Mouse (Mus musculus) C2C12 (cell line): ENCODE measurements around the gene Prtn3. TPM values are rescaled to one million over a fixed set of nuclear protein-coding genes. Genes with fewer than 3 reads are reported as not detected.

Experiments used
- H3K27me3 ChIP-seq: one replicate; pipeline ENCODE4 v1.6.1; 2011; ENCODE audit not compliant: control insufficient read depth, insufficient read depth, insufficient read length
- H3K36me3 ChIP-seq: one replicate; pipeline ENCODE4 v1.6.1; 2011; ENCODE audit not compliant: control insufficient read depth, insufficient read depth
- H3K4me3 ChIP-seq: one replicate; pipeline ENCODE4 v1.5.1; 2011; ENCODE audit warnings: mild to moderate bottlenecking, control low read depth; ENCODE audit not compliant: poor library complexity, insufficient read depth, severe bottlenecking
- H3K79me2 ChIP-seq: one replicate; pipeline ENCODE4 v1.6.1; 2011; ENCODE audit not compliant: control insufficient read depth, insufficient read depth
- H3K79me3 ChIP-seq: one replicate; pipeline ENCODE4 v1.6.1; 2011; ENCODE audit warnings: low read depth, control low read depth
- H3ac ChIP-seq: one replicate; pipeline ENCODE3; 2011; ENCODE audit warnings: low read depth; ENCODE audit not compliant: control insufficient read depth, insufficient read length
- CEBPB ChIP-seq: IDR thresholded peaks from one replicate; pipeline ENCODE4 v1.6.1; 2011; ENCODE audit warnings: low read depth, mild to moderate bottlenecking, control low read depth, moderate library complexity
- CTCF ChIP-seq: IDR thresholded peaks from one replicate; pipeline ENCODE4 v1.5.1; 2011; ENCODE audit not compliant: control insufficient read depth, insufficient read depth, insufficient read length
- FOSL1 ChIP-seq: IDR thresholded peaks from one replicate; pipeline ENCODE4 v1.8.0; 2011; ENCODE audit warnings: mild to moderate bottlenecking, low read length; ENCODE audit not compliant: poor library complexity, insufficient read depth, severe bottlenecking
- MAX ChIP-seq: IDR thresholded peaks from one replicate; pipeline ENCODE4 v1.6.1; 2011; ENCODE audit warnings: mild to moderate bottlenecking, control low read depth
- MYOD1 ChIP-seq: IDR thresholded peaks from one replicate; pipeline ENCODE4 v1.6.1; 2011; ENCODE audit warnings: low read depth; ENCODE audit not compliant: control insufficient read depth, insufficient read length
- MYOG ChIP-seq: IDR thresholded peaks from one replicate; pipeline ENCODE4 v1.6.1; 2011; ENCODE audit not compliant: control insufficient read depth, insufficient read length; ENCODE audit errors: extremely low read depth
- USF1 ChIP-seq: IDR thresholded peaks from one replicate; pipeline ENCODE4 v1.6.1; 2011; ENCODE audit warnings: low read depth, mild to moderate bottlenecking, control low read depth, moderate library complexity
- microRNA-seq: library from miRNA; unstranded; fragments of <30 nt; microRNA quantifications from one replicate; pipeline ENCODE4, GENCODE M21; 2019; ENCODE audit warnings: borderline microRNAs expressed
- polyA plus RNA-seq: library from polyadenylated mRNA; unstranded; fragments of >200 nt; fragmentation: generic; extraction: Trizol; gene quantifications from one replicate; pipeline ENCODE4 v1.2.1, GENCODE M21; 2012; ENCODE audit warnings: missing spikeins

The Prtn3 gene
- polyA plus RNA-seq, 1 experiment: not detected

- TF ChIP-seq CTCF (no peak), USF1 (no peak), MYOG (no peak), MYOD1 (no peak), FOSL1 (no peak), CEBPB (no peak), MAX (no peak)
- Histone ChIP-seq H3K79me3 (no peaks in the 10 kb centered on the region), H3K27me3 (no peaks in the 10 kb centered on the region), H3K36me3 (no peaks in the 10 kb centered on the region), H3ac (no peak overlapping the region), H3K79me2 (no peaks in the 10 kb centered on the region), H3K4me3 (no peak overlapping the region)
Observed at GRCm38 (mm10) chr10:79929967-79930825, 55.9 kb downstream of the Prtn3 start.

GRCm38 (mm10) chr10:79930826-79931186 is 56.5 kb downstream of the Prtn3 start:
- H3K79me3 ChIP-seq: no peaks in the 10 kb centered on the region
- H3K27me3 ChIP-seq: no peaks in the 10 kb centered on the region
- H3K4me3 ChIP-seq: no peak overlapping the region
- H3K36me3 ChIP-seq: no peaks in the 10 kb centered on the region
- no peaks in the 10 kb centered on the region for H3K79me2 ChIP-seq
- no peak overlapping the region for H3ac ChIP-seq
- no peak for TF ChIP-seq CTCF
- no peak for TF ChIP-seq USF1
- no peak for TF ChIP-seq FOSL1
- TF ChIP-seq MYOD1: no peak
- TF ChIP-seq CEBPB: no peak
- TF ChIP-seq MAX: no peak
- no peak for TF ChIP-seq MYOG

GRCm38 (mm10) chr10:79931797-79932196 is 57.5 kb downstream of the Prtn3 start:
- no peaks in the 10 kb centered on the region for H3K27me3 ChIP-seq
- H3K79me3 ChIP-seq: no peaks in the 10 kb centered on the region
- H3K36me3 ChIP-seq: no peaks in the 10 kb centered on the region
- H3K79me2 ChIP-seq: no peaks in the 10 kb centered on the region
- no peak for TF ChIP-seq FOSL1
- no peak for TF ChIP-seq USF1
- no peak for TF ChIP-seq MYOG
- no peak for TF ChIP-seq CTCF
- no peak for TF ChIP-seq CEBPB
- TF ChIP-seq MYOD1: no peak
- TF ChIP-seq MAX: no peak
- no peak overlapping the region for H3ac ChIP-seq
- H3K4me3 ChIP-seq: no peak overlapping the region

GRCm38 (mm10) chr10:79932736-79933135 is 58.5 kb downstream of the Prtn3 start:
- Histone ChIP-seq H3K4me3 (no peak overlapping the region), H3K27me3 (no peaks in the 10 kb centered on the region), H3ac (no peak overlapping the region), H3K36me3 (no peaks in the 10 kb centered on the region), H3K79me2 (no peaks in the 10 kb centered on the region), H3K79me3 (no peaks in the 10 kb centered on the region)
- no peak for TF ChIP-seq MYOG
- no peak for TF ChIP-seq FOSL1
- no peak for TF ChIP-seq MAX
- no peak for TF ChIP-seq USF1
- TF ChIP-seq CEBPB: no peak
- TF ChIP-seq CTCF: no peak
- TF ChIP-seq MYOD1: no peak

Small RNAs within 50 kb of the gene (microRNA-seq; reads per million reads assigned to microRNA genes)
- 0.20 reads per million for gene Mir6910

Other genes with a start within 250 kb of the Prtn3 start
- 3.5 TPM for gene Shc2, start 236.6 kb upstream of the Prtn3 start, polyA plus RNA-seq
- not detected for gene Odf3l2, start 228.7 kb upstream of the Prtn3 start, polyA plus RNA-seq
- gene Madcam1, start 209.9 kb upstream of the Prtn3 start, polyA plus RNA-seq: not detected
- 80.7 TPM for gene Tpgs1, start 205.1 kb upstream of the Prtn3 start, polyA plus RNA-seq
- gene Cdc34, start 192.3 kb upstream of the Prtn3 start, polyA plus RNA-seq: 235 TPM
- 0.51 TPM for gene Gzmm, start 185.5 kb upstream of the Prtn3 start, polyA plus RNA-seq
- 749 TPM for gene Bsg, start 170.0 kb upstream of the Prtn3 start, polyA plus RNA-seq
- gene Hcn2, start 157.8 kb upstream of the Prtn3 start, polyA plus RNA-seq: 0.34 TPM
- gene Polrmt, start 127.9 kb upstream of the Prtn3 start, polyA plus RNA-seq: 56.5 TPM
- 0.29 TPM for gene Fgf22, start 119.4 kb upstream of the Prtn3 start, polyA plus RNA-seq
- 116 TPM for gene Rnf126, start 107.5 kb upstream of the Prtn3 start, polyA plus RNA-seq
- gene Fstl3, start 97.2 kb upstream of the Prtn3 start, polyA plus RNA-seq: 12.1 TPM
- not detected for gene Prss57, start 83.5 kb upstream of the Prtn3 start, polyA plus RNA-seq
- 39.9 TPM for gene Palm, start 80.9 kb upstream of the Prtn3 start, polyA plus RNA-seq
- not detected for gene Misp, start 53.5 kb upstream of the Prtn3 start, polyA plus RNA-seq
- 345 TPM for gene Ptbp1, start 20.0 kb upstream of the Prtn3 start, polyA plus RNA-seq
- gene Plppr3, start 158 bp downstream of the Prtn3 start, polyA plus RNA-seq: 2.3 TPM
- not detected for gene Elane, start 11.8 kb downstream of the Prtn3 start, polyA plus RNA-seq
- gene Cfd, start 16.4 kb downstream of the Prtn3 start, polyA plus RNA-seq: not detected
- gene Med16, start 34.4 kb downstream of the Prtn3 start, polyA plus RNA-seq: 32.5 TPM
- gene Gm26602, start 36.4 kb downstream of the Prtn3 start, polyA plus RNA-seq: not detected
- 0.13 TPM for gene Kiss1r, start 42.5 kb downstream of the Prtn3 start, polyA plus RNA-seq
- gene R3hdm4, start 46.7 kb downstream of the Prtn3 start, polyA plus RNA-seq: 46.7 TPM
- 0.74 TPM for gene Arid3a, start 52.6 kb downstream of the Prtn3 start, polyA plus RNA-seq
- gene Wdr18, start 85.7 kb downstream of the Prtn3 start, polyA plus RNA-seq: 48.6 TPM
- gene Grin3b, start 96.2 kb downstream of the Prtn3 start, polyA plus RNA-seq: 0.30 TPM
- 102 TPM for gene Tmem259, start 109.9 kb downstream of the Prtn3 start, polyA plus RNA-seq
- 437 TPM for gene Cnn2, start 114.1 kb downstream of the Prtn3 start, polyA plus RNA-seq
- gene Abca7, start 122.0 kb downstream of the Prtn3 start, polyA plus RNA-seq: 10.7 TPM
- 1.6 TPM for gene Arhgap45, start 142.2 kb downstream of the Prtn3 start, polyA plus RNA-seq
- 269 TPM for gene Polr2e, start 165.3 kb downstream of the Prtn3 start, polyA plus RNA-seq
- gene Gpx4, start 172.7 kb downstream of the Prtn3 start, polyA plus RNA-seq: 964 TPM
- gene Sbno2, start 231.1 kb downstream of the Prtn3 start, polyA plus RNA-seq: 29.4 TPM
- gene Stk11, start 241.3 kb downstream of the Prtn3 start, polyA plus RNA-seq: 106 TPM